Mouse (Mus musculus) R1 (cell line): Measurements from ENCODE around the gene Borcs7.
A peak's percentile ranks its signal among the peaks of the same experiment; 100 is the strongest.
"Not testable (repeated sequence)": the region's sequence is repeated elsewhere in the genome, so short reads cannot be mapped to it uniquely, and the experiment has no call there.

Source experiments
- DNase-seq: peaks from one replicate; pipeline ENCODE4 v3.0.0-alpha.2; 2018; ENCODE audit warnings: low read depth, low spot score

Gene Borcs7

GRCm38 (mm10) chr19:46714234-46714633 is 24.5 kb downstream of the Borcs7 start:
- DNase-seq, result no peak

- DNase-seq, result no peak
Observed at GRCm38 (mm10) chr19:46715016-46715415, 25.3 kb downstream of the Borcs7 start.

- no peak for DNase-seq
Observed at GRCm38 (mm10) chr19:46718150-46718549, 28.4 kb downstream of the Borcs7 start.

- peak; percentile 47 for DNase-seq
Observed at GRCm38 (mm10) chr19:46724411-46724810, 34.7 kb downstream of the Borcs7 start.

GRCm38 (mm10) chr19:46726142-46726541 is 36.4 kb downstream of the Borcs7 start:
- no peak for DNase-seq

GRCm38 (mm10) chr19:46727140-46727736 is 37.5 kb downstream of the Borcs7 start:
- peak; percentile 48 for DNase-seq

- DNase-seq, result no peak
Observed at GRCm38 (mm10) chr19:46727945-46728540, 38.3 kb downstream of the Borcs7 start.

GRCm38 (mm10) chr19:46728909-46729308 is 39.2 kb downstream of the Borcs7 start:
- no peak for DNase-seq

- DNase-seq, result no peak
Observed at GRCm38 (mm10) chr19:46731351-46731750, 41.6 kb downstream of the Borcs7 start.

- DNase-seq, result not testable (repeated sequence)
Observed at GRCm38 (mm10) chr19:46732673-46733072, 43.0 kb downstream of the Borcs7 start.

- DNase-seq, result no peak
Observed at GRCm38 (mm10) chr19:46733626-46734025, 43.9 kb downstream of the Borcs7 start.

GRCm38 (mm10) chr19:46735241-46735640 is 45.5 kb downstream of the Borcs7 start:
- DNase-seq, result no peak

- DNase-seq, result no peak
Observed at GRCm38 (mm10) chr19:46737106-46737505, 47.4 kb downstream of the Borcs7 start.

GRCm38 (mm10) chr19:46740341-46741008 is 50.8 kb downstream of the Borcs7 start:
- peak; percentile 85 for DNase-seq

- DNase-seq, result peak; percentile 60
Observed at GRCm38 (mm10) chr19:46741574-46741973, 51.9 kb downstream of the Borcs7 start.

GRCm38 (mm10) chr19:46744681-46745080 is 55.0 kb downstream of the Borcs7 start:
- no peak for DNase-seq

- DNase-seq, result no peak
Observed at GRCm38 (mm10) chr19:46747799-46748198, 58.1 kb downstream of the Borcs7 start.

GRCm38 (mm10) chr19:46752235-46752634 is 62.5 kb downstream of the Borcs7 start:
- no peak for DNase-seq
